Mouse (Mus musculus): ENCODE results near the gene Neurod2. TPM values are rescaled to one million over a fixed set of nuclear protein-coding genes. Genes with fewer than 3 reads are reported as not detected.

Gene Neurod2
- not detected for polyA plus RNA-seq (2014; fragmentation: Illumina TruSeq; extraction: RNeasy Lipid Tissue Mini Kit (QIAGEN cat#74804); ENCODE audit: low read depth, low replicate concordance)

DNA sequence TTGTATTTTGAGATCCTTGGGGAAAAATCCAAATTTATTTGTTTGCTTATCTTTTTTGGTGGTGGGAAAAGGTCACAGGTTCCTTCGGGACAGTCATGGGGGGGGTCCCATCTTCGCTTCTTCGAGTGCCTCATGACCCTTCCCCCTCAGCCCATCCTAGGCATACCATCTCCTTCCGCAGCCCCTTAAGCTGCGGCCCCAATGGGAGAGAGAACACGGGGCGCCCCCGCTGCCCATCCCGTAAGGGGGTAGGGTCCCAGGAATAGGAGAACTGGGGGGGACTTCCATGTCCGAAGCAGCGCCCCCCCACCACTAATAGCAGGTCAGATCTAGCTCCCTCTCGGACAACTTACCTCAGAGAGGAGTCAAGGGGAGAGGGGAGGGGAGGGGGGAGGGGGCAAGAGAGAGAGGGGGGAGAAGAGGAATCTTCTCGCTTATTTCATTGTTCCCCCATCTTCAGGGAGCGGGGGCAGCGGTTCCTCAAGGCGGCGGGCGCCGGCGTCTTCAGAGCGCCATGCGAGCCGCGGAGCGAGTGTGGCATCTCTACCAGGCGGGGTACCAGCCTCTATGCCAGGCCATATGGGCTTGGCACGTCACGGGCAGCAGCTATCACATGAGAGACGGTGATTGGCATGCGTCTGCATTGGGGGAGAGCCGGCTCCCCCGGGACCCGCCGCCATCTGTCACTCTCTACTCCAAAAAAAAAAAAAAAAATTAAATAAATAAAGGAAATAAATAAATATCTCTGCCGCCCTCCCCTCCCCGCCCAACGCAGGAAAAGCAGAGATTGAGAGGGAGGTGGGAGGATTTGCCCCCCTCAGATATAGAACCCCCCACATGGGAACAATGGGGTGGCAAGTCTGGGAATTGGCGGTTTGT is at the start of gene Neurod2:
Gene Neurod2 (minus strand): TSS at position 568 of the 879 bp plus-strand sequence.

DNA sequence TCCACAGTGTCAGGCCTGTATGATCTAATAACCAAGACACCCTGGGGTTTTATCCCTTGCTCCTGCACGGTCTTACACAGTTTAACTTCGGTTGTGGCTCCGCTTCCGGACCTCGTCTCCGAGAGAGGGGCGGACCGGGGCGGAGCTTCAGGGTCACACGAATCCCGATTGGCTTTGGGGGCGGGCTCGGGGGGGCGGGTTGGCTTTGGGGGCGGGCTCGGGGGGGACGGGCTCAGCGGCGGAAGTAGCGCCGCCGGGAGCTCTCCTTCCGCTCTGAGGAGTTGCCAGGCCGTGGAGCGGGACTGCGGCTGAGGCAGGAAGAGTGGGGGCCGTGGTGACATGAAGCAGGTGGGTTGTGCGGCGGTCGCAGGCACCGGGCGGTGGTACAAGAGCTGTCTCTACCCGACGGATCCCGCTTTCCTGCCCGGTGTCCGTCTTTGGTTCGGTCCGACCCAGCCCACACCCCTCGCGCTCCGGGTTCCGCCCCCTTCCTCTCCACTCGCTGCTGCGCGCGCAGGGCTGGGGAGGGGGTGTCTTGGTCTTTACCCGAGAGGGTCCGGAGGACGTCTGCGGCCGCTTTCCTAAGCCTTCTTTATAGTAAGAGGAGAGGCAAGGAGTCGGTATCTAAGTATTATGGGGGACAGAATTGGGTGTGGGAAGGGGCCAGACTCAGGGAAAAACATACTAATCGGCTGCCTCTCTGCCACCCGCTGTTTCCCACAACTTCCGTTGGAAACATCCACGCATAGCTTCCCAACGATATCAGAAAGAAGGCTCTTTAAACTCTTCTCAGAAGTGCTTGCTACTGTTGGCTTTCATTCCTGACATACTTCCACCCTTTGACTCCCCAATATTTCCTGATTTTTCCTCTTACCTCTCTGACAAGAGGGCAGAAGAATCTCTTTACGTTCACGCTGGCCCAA is 29.0 kb upstream of the Neurod2 start, which contains the start of gene Stard3:
Gene Stard3 (plus strand): TSS at position 208 of the 923 bp plus-strand sequence.

DNA sequence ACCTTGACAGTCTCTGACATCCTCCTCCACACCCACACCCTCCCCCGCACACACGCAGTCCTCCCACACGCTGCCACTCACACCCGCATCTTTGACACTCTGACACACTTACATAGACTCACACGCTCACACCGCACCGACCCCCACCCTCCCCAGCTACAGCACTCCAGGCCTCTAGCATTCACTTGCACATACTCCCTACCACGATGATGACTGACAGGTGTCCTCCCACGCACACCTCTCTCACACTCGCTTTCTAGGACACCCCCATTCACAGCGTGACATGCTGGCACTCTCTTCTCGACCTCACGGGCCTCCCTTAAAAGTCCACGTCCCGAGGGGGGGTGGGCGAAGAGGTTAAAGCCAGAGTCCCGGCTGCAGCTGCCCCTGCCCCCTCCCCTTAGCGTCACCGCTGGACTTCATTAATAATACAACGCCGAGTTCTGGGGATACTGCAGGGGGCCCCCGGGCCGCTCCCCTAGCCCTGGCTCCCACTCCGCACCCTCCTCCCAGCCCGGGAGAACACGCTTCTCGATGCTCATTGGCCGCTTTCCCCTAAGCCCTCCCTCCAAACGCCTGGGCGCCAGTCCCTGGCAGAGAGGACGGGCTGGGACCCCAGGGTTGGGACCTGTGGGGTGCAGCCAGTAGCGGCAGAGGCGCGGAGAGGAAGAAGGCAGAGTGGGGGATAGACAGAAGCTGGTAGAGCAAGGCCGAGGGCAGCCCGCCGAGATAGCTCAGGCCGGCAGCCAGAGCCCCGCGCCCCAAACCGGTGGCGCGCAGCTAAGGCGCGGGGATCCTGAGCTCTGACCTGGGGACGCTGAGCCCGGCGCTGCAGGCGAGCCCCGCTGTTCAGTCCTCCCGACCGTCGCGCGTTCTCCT is 18.9 kb upstream of the Neurod2 start, which contains the start of gene Ppp1r1b:
Gene Ppp1r1b (plus strand): TSS at position 322 of the 879 bp plus-strand sequence.

Other genes with a start within 250 kb of the Neurod2 start
- gene Fbxl20, start 179.2 kb downstream of the Neurod2 start, polyA plus RNA-seq (2014; fragmentation: Illumina TruSeq; extraction: RNeasy Lipid Tissue Mini Kit (QIAGEN cat#74804); ENCODE audit: low read depth, low replicate concordance) = 30.2 TPM
- gene Med1, start 136.4 kb downstream of the Neurod2 start, polyA plus RNA-seq (2014; fragmentation: Illumina TruSeq; extraction: RNeasy Lipid Tissue Mini Kit (QIAGEN cat#74804); ENCODE audit: low read depth, low replicate concordance) = 59.5 TPM
- gene Cdk12, start 126.6 kb downstream of the Neurod2 start, polyA plus RNA-seq (2014; fragmentation: Illumina TruSeq; extraction: RNeasy Lipid Tissue Mini Kit (QIAGEN cat#74804); ENCODE audit: low read depth, low replicate concordance) = 40.4 TPM
- not detected for gene Ppp1r1b, start 18.8 kb upstream of the Neurod2 start, polyA plus RNA-seq (2014; fragmentation: Illumina TruSeq; extraction: RNeasy Lipid Tissue Mini Kit (QIAGEN cat#74804); ENCODE audit: low read depth, low replicate concordance)
- 1.4 TPM for gene Stard3, start 28.7 kb upstream of the Neurod2 start, polyA plus RNA-seq (2014; fragmentation: Illumina TruSeq; extraction: RNeasy Lipid Tissue Mini Kit (QIAGEN cat#74804); ENCODE audit: low read depth, low replicate concordance)
- gene Tcap, start 54.2 kb upstream of the Neurod2 start, polyA plus RNA-seq (2014; fragmentation: Illumina TruSeq; extraction: RNeasy Lipid Tissue Mini Kit (QIAGEN cat#74804); ENCODE audit: low read depth, low replicate concordance) = not detected
- not detected for gene Pnmt, start 56.8 kb upstream of the Neurod2 start, polyA plus RNA-seq (2014; fragmentation: Illumina TruSeq; extraction: RNeasy Lipid Tissue Mini Kit (QIAGEN cat#74804); ENCODE audit: low read depth, low replicate concordance)
- gene Pgap3, start 70.8 kb upstream of the Neurod2 start, polyA plus RNA-seq (2014; fragmentation: Illumina TruSeq; extraction: RNeasy Lipid Tissue Mini Kit (QIAGEN cat#74804); ENCODE audit: low read depth, low replicate concordance) = 0.35 TPM
- gene Erbb2, start 82.8 kb upstream of the Neurod2 start, polyA plus RNA-seq (2014; fragmentation: Illumina TruSeq; extraction: RNeasy Lipid Tissue Mini Kit (QIAGEN cat#74804); ENCODE audit: low read depth, low replicate concordance) = 0.23 TPM
- gene Mien1, start 109.3 kb upstream of the Neurod2 start, polyA plus RNA-seq (2014; fragmentation: Illumina TruSeq; extraction: RNeasy Lipid Tissue Mini Kit (QIAGEN cat#74804); ENCODE audit: low read depth, low replicate concordance) = 46.0 TPM
- gene Grb7, start 116.7 kb upstream of the Neurod2 start, polyA plus RNA-seq (2014; fragmentation: Illumina TruSeq; extraction: RNeasy Lipid Tissue Mini Kit (QIAGEN cat#74804); ENCODE audit: low read depth, low replicate concordance) = not detected
- gene Ikzf3, start 216.4 kb upstream of the Neurod2 start, polyA plus RNA-seq (2014; fragmentation: Illumina TruSeq; extraction: RNeasy Lipid Tissue Mini Kit (QIAGEN cat#74804); ENCODE audit: low read depth, low replicate concordance) = 0.52 TPM
- not detected for gene Zpbp2, start 221.4 kb upstream of the Neurod2 start, polyA plus RNA-seq (2014; fragmentation: Illumina TruSeq; extraction: RNeasy Lipid Tissue Mini Kit (QIAGEN cat#74804); ENCODE audit: low read depth, low replicate concordance)